Mouse (Mus musculus): ENCODE data around the gene Mettl8. TPM values are rescaled to one million over a fixed set of nuclear protein-coding genes. Genes with fewer than 3 reads are reported as not detected.

Mettl8 gene
- total RNA-seq, 2 experiments from 2014 or later: 4.3 to 5.4 TPM

DNA sequence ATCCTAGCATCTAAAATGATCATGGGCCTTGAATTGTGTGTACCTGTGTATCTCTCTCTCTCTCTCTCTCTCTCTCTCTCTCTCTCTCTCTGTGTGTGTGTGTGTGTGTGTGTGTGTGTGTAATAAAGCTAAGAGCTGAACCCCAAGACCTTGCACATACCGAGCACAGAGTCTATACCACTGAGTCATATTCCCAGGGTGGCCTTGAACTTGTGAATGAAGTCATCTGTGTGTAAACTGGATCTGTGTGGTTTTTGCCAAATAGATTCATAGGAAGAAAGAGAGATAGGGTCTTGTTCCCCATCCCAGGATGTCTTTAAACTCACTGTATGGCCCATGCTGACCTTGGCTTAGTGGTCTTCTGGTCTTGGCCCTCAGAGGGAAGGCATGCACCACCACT lies 121.9 kb downstream of the Mettl8 start:
- no peak for DNase-seq (ENCODE audit: low spot score)

DNA sequence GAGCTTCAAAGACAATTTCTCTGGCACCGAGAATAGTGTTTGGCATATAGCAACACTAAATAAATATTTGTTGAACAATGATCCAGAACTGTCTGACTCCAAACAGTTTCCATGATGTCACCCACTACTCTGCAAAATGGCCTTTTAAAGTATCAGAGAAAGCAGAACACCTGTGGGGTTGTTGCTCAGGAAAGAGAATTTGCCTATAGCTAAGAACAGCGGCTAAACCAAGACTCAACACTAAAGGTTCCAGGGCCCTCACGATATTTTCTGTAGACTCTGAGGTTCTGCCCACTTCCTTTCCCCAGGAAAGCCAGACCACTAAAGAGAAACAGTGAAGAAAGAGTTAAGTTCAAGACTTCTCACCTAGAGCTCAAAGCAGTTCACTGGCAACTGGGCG lies 122.4 kb downstream of the Mettl8 start:
- DNase-seq (ENCODE audit: low spot score): no peak

DNA sequence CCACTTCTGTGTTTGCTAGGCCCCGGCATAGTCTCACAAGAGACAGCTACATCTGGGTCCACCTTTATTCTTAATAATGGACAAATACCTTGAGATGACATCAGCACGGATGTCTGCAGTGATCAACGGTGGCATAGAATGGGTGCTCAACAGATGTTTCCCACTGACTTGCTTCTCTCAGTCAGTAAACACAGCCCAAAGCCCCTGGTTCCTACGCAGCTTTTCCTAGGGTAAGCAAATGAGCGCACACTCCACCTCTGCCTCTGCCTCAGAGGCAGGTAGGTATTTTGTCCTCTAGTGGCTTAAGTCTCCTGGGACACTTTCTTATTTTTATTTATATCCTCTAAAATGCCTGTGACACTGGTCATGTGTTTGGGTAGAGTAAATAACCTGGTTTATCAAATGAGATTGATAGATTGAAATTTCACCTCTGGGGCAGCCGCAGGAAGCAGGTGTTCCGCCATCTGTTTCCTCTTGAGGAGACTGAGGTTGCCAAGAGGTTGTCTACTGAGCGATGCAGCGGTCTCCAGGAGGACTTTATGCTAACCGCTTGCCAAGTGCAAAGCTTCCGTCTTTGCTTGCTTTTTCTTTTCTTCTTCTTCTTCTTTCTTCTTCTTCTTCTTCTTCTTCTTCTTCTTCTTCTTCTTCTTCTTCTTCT lies 124.6 kb downstream of the Mettl8 start:
- no peak for DNase-seq (ENCODE audit: low spot score)

DNA sequence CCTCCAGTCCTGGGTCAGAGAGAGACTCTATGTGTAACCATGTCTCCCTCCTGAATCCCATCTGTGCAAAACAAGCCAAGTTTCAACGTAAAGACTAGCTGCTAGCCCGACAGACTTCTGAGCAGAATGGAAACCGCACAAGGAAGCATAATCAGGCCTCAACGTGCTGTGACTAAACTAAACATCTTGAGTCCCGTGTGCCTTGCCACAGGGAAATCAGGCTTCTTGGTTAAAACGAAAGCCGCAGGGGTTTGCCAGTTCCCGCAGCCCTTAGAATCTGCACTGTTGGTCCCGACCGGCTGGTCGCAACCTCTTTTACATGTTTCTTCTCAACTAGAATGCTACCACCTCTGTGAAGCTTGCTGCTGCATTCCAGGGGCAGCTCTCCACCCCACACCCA lies 125.7 kb downstream of the Mettl8 start:
- no peak for DNase-seq (ENCODE audit: low spot score)

DNA sequence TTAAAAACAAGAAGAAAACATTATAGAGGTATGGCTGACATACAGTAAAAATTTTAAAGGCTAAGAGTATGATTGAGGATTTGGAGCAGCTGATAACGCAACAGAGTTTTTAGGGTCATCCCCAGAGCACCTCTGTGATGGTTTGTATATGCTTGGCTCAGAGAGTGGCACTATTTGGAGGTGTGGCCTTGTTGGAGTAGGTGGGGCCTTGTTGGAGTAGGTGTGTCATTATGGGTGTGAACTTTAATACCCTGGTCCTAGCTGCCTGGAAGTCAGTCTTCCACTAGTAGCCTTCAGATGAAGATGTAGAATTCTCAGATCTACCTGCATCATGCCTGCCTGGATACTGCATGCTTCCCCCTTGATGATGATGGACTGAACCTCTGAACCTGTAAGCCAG lies 131.3 kb downstream of the Mettl8 start:
- no peak for DNase-seq (ENCODE audit: low spot score)

DNA sequence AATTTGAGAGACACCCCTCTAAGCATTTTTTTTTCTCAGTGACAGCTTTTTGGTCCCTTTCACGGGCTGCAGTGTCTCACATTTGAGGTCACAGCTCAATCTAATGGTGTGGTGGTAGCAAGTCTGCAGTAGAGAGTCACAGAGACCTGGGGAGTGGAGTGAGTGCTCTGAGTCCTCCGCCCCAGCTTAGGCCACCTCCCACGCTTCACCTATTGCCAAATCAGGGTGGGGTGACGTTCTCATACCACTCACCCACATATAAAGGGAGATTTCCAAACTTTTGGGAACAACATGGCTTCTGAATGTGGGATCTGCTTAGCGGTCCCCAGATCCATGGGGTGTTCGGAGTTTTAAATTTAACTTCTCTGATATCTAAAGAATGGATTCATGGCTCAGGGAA lies 132.6 kb downstream of the Mettl8 start:
- DNase-seq (ENCODE audit: low spot score): no peak

DNA sequence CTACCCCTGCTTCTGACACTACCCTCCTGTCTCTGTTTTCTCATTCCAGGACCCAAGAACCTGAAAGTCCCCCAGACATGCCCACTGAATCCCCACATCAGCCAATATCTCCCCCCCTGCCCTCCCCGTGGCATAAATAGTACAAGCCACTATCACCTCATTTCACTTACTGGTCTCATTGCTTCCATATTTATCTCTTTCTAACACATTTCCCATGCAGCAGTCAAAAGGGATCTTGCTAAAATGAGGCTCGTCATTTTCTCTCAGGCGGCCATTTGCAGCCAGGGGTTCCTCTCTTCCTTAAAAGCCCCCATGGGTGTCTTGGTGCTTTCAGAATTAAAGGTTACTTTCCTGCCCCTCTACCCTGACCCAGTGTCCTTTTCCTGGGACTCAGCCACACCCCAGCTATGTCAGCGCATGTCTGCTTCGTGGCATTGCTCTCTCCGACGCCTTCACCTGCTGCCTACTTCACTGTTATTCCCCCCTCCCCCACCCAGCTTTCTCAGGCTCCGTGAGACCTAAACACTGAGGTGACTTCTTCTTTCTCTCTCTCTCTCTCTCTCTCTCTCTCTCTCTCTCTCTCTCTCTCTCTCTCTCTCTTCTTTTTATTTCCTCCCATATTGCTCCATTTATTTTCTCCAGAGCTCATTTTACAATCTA lies 134.3 kb downstream of the Mettl8 start:
- DNase-seq (ENCODE audit: low spot score): no peak

DNA sequence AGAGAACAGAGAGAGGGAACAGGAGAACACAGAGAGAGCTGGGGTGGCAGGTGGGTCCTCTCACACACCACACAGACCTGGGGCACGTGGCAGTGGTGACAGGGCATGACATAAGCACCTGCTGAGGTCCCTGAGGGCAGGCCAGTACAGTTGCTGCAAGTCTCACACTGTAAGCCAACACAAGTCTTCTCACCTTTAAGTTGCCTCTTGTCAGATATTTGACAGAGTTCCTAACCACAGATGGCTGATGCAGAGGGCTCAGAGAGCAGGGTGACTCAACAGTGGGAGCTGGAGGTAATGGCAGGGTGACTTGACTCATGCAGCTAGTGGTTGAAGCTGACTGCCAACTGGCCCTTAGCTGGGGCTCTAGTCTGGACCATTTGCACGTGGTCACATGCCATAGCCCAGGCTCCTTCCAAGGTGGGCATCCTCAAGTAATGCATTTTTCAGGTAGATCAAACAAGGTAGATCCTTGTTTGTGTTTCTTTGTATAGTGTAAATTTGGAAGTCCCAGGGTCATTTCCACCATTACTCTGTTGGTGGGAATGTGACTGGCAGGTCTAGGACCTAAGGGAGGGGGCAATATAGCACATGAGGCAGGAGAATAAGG lies 135.4 kb downstream of the Mettl8 start:
- no peak for DNase-seq (ENCODE audit: low spot score)

DNA sequence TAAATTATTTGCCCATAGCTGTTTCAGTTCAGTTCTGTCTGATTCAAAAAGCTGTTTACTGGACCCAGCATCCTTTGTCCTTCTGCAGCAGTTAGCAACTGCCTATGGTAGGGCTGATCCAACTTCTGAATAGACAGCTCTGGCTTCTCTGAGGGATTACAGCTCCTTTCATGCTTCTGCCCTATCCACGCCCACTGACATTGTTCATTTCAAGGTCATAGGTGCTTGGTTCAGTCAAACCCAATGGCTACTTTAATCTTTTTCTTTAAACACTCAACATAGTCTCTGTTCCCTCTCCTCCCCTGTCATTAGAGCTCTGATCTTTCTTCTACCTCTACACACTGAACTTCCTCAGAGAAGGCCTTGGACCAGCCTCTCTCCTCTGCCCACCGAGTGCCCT lies 136.9 kb downstream of the Mettl8 start:
- DNase-seq (ENCODE audit: low spot score): no peak

Other genes starting within 250 kb of the Mettl8 start
- gene Tlk1, start 229.9 kb downstream of the Mettl8 start, total RNA-seq (2021): 10 to 100 TPM; 40.4 to 47.1 TPM
- gene Dcaf17, start 255 bp downstream of the Mettl8 start, total RNA-seq (2021): 1 to 10 TPM; 4.2 to 5.1 TPM
- under 1 TPM; 0.14 to 0.21 TPM for gene Cybrd1, start 62.3 kb upstream of the Mettl8 start, total RNA-seq (2021)
- gene Dync1i2, start 156.1 kb upstream of the Mettl8 start, total RNA-seq (2021): 10 to 100 TPM; 40.4 to 42.3 TPM